Mouse (Mus musculus): ENCODE data around the gene St3gal3.

The St3gal3 gene

DNA sequence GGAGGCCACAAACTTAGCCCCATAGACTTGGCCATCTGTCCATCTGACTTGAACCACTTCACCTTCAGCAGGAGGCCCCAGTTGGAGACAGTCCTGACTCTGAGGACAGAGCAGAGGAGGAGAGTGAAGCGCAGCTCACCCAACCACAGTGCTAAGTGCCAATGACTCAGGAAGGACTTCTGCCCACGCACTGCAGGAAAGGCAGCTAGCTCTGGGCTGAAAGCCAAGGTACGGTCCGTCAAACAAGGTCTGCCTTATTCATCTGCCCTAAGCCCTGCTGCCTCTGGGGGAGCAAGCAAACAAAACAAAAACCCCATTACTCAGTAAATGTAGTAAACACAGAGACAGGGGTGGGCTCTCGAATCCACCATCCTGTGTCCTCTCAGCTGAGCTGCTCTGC, 4.2 kb upstream of the St3gal3 start:
- DNase-seq: no peak

DNA sequence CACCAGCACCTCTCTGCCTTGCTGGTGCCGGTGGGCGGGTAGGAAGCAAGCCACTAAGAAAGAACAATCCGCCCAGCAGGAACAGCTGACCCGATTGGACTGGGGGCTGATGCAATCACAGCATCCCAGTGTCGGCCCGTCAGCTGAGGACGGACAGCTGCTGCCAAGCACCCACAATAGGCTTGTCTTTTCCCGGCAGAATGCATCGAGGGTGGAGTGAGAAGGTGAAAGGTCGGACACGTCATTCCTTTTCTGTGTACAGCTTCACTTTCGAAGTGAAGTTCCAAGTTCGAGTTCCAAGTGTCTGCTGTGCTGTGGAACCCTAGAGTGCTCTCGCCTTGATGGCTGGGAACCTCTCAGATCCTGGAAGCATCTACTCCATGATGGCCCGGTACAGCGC, 3.1 kb upstream of the St3gal3 start:
- no peak for DNase-seq

DNA sequence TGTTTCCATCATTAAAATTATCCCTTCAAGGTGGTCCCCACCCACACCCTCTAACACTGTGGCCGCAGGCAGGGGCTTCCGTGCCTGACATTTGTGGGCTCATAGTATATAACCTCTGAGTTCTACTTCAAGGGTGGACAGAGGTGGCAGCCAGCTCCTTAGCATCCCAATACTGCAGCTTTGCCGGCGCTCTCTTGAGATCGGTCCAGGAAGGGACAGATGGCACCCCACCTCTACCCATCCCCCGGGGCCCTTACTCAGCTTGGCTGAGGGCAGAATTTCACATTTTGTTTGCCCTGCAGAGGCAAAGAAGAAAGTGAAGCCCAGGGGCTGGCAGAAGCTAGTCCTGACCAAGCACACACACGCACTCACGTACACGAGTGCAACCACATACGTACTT, 2.6 kb upstream of the St3gal3 start:
- DNase-seq: no peak

DNA sequence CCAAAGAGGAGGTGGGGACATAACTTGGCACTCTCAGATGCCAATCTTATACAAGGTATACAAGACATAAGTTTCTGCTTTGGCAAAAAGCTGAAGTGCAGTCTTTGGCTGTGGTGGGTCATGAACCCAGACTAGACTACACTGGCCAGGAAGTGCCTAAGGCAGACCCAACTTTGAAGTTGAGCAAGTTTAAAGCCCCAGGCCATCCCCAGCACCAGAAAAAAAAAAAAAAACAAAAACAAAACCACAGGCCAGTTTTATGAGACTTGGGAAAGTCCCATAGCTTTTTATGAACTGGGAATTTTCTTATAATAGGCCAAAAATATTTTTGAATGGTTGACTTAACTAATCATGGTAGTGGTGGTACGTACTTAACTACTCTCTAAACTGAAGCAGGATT, 700 bp upstream of the St3gal3 start:
- no peak for DNase-seq

DNA sequence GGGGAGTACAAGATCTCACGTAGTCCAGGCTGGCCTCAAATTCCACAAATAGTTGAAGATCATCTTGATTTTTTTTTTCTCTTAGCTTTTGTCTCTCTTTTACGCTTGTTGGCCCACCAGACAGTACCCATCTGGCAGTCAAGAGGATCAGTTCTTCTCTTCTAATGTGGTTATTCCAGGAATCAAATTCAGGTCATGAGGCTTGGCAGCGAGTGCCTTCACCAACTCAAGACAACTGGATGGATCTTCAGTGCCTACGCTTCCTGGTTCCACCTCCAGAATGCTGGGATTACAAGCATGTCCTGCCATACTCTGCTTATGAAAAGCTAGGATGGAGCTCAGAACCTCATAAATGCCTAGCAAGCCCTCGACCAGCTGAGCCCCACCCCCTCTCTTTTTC, 3.4 kb downstream of the St3gal3 start:
- no peak for DNase-seq

DNA sequence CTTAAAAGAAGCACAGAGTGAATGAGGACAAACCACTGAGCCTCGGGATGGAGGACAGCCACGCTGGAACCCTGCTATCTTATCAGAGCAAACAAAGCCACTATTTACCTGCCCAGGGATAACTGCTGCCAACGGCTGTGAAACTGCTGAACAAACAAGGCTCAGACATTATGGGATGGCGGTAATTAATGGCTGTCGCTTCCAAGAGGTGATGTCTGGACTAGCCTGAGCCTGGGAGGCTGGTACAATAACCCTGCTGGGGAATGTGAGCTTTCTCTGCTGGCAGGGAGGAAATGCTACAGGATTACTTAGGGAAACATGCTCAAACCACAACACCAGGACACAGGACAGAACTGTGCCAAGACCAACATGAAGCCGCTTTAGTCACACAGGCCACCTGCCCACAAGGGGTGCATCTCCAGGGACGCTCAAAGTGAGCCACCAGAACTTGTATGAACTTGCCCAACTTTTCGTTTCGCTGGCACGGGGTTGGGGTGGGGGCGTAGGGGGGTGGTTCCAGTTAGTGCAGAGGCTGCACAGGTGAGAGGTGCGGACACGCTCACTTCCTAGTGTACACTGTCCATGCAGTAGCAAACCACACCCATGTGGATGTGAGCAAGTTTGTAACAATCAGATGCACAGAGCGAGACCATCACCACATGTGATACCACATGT, 11.5 kb downstream of the St3gal3 start:
- no peak for DNase-seq

DNA sequence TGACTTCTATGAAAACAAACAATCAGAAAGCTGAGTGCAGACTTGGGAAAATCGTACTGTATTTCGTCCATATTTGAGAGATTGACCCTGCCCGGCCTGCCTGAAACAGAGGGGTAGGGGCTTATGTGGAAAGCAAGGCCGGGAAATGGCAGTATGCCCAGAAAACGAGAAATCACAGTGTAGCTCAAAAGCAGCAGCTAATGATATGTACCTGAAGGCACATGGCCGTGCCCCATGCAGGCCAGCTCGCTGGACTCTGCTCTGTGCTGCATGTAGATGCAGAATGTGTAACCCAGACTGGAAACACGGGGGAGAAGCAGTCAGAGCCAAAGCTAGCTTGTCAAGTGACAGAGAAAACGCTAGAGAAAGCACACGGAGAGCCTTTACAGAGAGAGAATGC, 12.6 kb downstream of the St3gal3 start:
- no peak for DNase-seq

DNA sequence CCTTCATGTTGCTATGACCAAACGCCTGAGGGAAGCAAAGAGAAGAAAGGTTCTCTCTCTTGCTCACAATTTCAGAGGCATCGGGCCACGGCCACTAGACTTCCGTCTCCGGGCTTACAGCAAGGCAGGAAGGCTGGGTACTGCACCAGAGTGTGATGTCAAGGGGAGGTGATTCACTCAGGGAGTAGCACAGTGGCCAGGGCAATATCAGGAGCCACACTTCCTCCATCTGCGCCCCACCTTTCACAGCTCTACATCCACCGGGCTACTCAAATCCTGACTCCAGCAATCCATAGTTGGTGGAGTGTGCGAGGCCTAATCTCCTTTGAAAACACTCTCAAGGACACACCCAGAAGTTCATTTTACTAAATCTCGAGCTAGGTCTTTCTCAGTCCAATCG, 17.1 kb downstream of the St3gal3 start:
- DNase-seq: no peak

DNA sequence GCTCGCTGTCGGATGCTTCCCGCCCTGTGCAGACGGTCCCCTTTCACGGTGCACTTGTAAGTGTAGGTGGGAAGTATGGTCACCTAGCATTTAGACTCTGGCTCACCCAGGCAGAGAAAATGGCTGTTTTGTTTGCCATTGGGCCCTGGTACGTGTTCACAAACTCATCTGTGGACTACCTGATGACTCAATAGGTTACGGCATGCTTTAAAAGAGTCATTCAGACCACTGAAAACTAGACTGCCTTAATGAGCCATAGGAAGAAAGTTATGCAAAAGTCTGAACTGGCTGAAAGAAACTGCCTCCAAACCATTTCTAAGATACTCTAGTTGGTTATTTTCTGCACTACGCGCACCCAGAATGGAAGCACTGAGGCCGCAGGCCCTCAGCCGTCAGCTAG, 18.6 kb downstream of the St3gal3 start:
- DNase-seq: no peak

DNA sequence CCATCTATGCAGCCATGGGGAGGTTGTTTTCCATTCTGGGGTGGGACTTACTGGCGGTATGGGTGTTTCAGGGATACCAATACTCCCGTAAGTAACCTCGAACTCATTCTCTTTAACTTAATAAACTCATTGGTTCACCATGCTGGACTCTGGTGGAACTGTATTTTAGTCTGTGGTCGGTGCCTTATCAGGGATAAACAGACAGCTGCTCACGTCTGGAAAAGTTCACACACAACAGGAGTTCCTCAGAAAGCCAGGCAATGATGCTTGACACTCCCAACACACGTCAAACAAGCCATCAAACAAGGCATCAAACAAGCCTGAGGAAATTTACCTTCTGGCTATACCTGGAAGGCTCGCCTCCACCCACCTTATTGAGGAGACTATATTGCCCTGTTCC, 19.6 kb downstream of the St3gal3 start:
- no peak for DNase-seq

DNA sequence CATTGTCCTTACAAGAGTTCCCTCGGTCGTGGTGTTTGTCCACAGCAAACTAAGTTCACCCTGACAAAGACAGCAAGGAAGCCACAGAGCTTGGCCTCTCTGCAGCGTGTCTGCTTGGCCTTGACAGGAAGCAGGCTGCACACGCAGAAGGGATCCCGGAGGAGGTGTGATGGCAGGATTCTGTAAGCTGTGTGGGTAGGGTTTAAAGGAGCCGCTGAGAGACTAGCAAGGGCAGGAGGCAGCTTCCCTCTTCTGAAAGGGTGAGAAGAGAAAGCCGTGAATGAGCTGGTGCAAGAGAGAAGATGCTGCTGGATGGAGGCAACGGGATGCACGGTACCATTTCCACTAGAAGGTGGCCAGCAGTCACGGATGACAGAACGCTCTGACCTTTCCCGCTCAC, 22.1 kb downstream of the St3gal3 start:
- no peak for DNase-seq

DNA sequence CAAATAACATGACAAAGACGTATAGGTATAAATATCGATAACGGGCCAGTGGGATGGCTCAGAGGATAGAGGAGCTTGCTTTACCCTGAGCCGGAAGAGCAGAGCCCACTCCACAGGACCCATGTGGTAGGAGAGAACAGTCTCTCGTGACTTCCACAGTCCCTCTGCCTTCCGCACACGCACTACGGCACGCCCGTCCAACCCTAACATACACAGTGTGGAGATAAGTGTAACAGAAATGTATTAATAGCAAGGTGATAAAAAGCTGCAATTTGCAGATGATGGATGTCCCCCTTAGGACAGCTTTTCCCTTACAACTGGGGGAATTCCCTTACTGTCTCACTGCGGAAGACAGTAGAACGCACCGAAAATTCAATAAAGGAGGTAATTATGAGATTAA, 25.1 kb downstream of the St3gal3 start:
- DNase-seq: no peak

DNA sequence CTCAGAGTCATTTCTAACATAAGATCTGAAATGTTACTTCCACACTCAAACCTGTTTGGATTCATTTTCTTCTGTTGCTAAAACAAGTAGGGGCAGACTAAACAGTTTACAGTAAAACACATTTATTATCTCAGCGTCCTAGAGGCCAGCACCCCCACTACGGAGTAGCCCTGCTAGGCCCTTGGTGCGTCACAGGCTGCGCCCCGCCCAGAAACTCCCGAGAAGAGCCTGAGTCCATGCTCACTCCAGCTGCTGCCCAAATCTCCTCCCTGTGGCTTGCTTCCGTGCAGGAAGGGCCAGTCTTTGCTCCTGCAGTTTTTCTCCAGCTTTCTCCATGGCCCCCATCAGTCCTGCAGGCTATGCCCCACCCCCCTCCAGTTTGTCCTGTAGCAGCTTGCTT, 25.9 kb downstream of the St3gal3 start:
- DNase-seq: no peak

DNA sequence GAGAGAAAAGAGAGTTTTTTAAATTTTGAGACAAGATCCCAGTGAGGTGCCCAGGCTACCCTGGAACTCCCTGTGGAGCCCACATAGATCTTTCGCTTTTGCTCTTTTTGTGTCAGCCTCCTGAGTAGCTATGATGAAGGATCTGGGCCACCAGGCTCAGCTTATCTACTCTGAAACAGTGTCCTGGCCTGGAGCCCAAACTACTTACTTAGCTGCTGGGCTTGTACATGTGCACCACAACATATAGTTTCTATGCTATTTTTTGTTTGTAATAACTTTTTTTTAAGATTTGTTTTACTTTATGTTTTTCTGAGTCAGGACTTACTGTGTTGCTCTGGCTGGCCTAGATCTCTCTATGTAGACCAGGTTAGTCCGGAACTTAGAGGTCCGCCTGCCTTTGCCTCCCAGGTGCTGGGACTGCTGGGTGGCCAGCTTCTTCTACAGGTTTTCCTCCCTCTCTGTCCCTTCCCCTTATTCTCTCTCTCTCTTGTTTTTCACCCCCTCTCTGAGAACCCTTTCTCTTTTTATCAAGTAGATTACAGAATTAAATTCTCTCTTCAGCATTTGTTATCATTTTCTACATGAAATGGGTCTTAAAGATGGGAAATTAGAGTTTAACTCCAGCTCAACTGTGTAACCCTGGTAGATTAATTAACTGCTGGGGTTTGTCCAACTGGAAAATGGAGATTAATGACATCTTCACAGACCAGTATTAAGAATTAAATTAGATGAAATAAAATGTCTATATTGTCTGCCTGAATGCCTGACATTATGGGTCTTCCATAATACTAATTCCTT, 29.3 kb downstream of the St3gal3 start:
- no peak for DNase-seq

DNA sequence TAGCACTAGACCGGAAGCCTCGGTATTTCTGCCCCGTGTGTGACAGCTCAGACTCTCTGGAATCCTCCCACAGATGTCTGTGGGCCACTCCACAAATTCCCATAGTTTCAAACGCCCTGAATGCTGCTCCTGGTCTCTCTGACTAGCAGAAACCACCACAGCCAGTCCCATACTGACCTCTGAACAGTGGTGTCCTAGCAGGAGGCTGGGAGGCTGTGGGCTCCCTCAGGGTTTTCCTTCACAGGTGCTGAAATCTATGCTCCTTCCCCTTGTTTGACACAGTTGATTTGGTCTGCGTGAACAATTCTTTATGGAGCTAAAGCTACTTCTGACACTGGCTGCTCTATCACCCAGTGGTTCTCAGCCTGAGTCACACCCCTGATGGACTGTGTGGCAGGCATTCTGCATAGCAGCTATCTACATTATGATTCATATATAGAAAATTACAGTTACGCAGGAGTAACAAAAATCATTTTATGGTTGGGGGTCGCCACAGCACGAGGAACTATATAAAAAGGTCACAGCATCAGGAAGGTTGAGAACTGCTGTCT, 31.4 kb downstream of the St3gal3 start:
- DNase-seq: no peak

DNA sequence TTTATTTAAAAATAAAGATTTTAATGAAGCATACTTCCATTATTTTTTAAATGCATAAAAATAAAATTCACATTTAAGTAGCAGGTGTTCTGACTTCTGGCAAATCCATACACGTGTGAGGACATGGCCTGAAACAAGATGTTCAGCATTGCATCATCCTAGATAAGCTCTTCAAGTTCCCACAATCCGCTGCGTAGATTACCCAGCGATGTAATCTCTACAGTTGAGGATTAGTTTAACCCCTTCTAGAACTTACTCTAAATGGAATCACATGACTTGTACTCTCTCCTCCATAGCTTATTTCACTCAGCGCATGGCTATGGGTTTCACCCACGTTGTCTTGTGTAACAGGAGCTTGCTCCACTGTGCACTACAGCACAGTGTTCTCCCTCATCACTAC, 33.2 kb downstream of the St3gal3 start:
- DNase-seq: no peak

DNA sequence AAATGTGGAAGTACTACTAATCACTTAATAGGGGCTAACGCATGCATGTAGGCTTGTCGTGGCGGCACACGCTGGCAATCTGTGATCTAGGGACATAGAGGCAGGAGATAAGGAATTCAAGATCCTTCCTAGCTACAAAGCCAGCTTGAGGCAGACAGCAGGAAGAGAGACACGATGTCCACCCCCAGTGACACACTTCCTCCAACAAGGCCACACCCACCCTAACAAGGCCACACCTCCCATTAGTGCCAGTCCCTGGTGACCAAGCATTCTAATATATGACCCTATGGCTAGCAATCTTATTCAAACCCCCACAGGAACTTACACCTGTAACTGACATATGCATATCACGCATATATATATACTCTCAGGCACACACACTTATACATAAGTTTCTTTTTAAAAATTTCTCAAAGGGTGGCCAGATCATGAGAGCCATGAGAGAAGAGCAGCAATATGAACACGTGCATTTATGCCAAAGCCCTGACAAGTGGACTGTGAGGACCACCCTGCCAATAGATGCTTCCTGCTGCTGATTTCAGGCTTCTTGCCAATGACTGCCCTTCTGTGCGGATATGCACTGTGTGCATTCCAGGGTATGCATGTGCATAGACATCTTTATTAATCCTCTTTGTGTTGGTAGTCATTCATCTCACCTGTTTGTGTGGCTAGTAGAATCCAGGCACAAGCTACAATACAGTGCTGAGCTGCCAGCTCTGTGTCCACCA, 34.9 kb downstream of the St3gal3 start:
- no peak for DNase-seq

DNA sequence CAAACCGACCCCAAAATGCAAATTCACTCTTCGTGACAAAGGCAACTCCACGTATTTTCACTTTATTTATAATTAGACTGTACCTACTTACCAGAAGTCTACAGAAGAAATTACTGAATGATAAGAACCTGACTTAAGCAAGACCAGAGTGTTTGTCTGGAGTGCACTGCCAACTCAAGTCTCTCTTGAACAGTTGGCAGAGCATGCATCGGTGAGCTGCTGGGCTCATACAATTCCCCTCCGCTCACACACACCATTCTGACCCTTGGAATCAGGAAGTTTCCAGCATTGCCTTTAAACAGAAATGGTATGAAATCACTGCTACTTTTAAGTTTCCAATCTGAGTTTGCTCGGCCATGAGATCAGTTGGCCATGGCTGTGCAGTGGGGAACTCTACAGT, 36.1 kb downstream of the St3gal3 start:
- no peak for DNase-seq

DNA sequence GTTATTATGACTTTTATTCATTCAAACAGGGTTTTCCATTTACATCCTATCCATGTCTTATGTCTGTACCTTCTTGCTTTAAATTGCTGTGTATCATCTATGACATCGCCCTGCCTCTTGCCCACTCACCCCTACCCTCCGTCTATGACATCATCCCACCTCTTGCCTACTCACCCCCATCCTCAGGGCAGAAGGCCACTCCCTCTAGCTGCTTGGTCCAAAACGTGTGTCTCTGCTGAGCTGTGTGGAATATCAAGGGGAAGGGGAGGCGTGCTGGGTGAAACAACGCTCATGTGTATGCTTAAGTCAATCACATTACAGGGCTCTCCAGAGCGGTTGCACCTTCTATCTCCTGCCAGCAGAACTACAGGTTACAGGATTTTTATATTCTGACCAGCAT, 38.6 kb downstream of the St3gal3 start:
- DNase-seq: no peak

DNA sequence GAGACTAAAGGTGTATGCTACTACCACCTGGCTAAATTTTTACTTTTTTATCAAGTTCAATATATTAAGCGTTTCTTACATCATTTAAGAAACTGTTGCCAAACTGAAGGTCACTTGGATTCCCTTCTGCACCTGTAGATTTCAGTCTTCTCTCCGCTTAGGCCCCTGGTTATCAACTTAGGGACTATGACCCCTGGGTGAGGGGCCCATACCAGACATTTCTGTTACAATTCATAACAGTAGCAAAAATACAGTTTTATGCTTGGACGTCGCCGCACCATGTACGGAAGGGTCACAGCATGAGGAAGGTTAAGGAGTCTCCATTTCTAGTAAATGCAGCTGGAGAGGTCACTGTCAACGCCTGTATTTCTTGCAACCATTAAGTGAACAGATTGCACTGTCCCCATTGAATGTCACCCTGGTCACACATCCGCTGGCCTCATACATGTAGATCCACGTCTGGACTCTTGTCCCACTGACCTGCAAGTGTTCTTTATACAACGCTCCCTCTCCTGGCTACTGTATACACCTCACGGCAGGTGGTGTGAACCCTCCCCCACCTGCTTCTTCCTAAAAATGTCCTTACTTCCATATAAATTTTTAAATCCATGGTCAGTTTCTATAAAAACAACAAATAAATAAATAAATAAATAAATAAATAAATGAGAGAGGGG, 41.8 kb downstream of the St3gal3 start:
- DNase-seq: no peak

DNA sequence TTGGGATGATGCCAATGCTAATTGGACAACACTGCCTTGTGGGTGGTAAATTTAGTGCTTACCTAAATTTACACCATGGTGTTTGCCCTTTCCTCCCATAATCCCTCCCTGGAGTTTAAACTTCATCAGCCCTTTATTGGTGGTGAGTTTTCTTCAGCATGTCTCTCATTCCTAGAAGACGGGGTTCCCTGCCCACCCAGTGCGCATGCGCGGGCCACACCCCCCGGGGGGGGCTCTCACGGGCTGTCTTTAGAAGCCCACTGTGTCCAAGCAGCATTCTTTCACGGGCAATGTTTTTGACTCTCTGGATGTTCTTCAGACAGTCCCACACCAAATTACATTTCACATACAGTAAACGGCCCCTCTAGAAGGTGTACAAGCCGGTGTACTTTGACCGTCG, 44.3 kb downstream of the St3gal3 start:
- no peak for DNase-seq

DNA sequence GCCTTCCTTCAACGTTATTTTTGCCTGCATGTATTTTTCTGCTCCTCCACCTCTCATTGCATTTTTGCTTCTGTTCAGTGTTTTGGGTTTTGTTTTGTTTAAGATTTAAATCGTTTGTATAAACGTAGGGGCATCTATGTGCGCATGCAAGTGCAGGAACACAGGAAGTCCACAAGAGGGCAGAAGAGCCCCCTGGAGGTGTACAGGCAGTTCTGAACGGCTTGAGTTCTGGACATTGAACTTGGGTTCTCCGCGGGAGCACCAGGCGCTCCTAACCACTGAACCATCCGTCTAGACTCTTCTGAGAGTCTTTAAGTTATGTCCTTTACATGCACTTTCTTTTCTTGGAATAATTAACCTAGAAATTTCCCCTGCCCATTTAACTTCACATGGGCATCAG, 44.8 kb downstream of the St3gal3 start:
- DNase-seq: no peak

DNA sequence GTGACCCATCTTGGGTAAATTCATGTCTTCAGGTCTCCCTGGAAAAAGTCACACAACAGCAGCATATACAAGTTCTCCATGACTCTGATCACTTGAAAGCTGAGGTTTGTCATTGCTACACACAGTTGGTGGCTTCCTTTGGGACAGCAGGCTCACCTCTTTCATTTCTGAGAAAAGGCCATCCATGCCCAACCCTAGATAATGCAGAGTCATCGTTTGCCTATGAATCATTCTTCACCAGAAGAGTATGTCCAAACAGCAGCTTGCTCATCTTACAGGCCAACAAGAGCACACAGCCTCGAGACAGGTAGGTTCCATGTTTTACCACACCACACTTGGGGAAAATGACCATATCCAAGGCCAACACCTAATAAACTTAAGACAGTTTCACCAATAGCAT, 45.9 kb downstream of the St3gal3 start:
- no peak for DNase-seq

All from thymus, adult 18-20 months (tissue).